Mouse (Mus musculus) C3H10T1/2 (cell line): ENCODE data around the gene Hrh2. TPM values are rescaled to one million over a fixed set of nuclear protein-coding genes. Genes with fewer than 3 reads are reported as not detected.

Experiments
- polyA plus RNA-seq, 2 experiments: library from polyadenylated mRNA; unstranded; fragments of >200 nt; fragmentation: generic; extraction: Trizol; gene quantifications; one replicate each; pipeline ENCODE4 v1.2.1; 2012; ENCODE audit warnings: missing spikeins in 2 of 2

The Hrh2 gene
- not detected for polyA plus RNA-seq

DNA sequence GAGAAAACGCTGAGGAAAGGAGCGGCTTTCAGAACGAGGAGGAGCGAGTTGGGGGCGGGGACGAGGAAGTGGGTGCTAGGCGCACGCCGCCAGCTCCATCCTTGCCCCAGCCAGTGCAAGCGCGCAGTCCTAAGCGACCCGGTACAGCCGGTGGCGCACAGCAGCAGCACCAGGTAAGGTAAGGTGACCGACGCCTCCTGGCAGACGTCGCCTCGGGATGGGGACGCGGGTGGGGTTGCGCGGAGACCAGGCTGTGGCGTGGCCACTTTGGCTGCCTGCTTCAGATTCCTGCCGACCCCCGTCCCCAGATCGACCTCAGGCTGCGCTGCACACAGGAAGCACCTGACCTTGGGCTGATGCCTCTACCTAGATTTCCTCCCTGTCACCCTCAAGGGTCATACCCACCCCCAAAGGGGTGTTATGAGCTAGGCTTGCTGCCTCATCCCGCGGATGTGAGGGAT lies at the start of gene Hrh2:
Hrh2 (plus strand) TSS at position 109 of the 461 bp plus-strand sequence.

Other genes starting within 250 kb of the Hrh2 start
- not detected for gene Drd1, start 136.4 kb upstream of the Hrh2 start, polyA plus RNA-seq
- 1 to 10 TPM; 5.7 to 9.2 TPM for gene Sfxn1, start 120.3 kb upstream of the Hrh2 start, polyA plus RNA-seq
- 10 to 100 TPM in 1 of 2 experiments, 1 to 10 TPM in 1; 2.3 to 11.6 TPM for gene Cplx2, start 179.2 kb downstream of the Hrh2 start, polyA plus RNA-seq